Mouse (Mus musculus): ENCODE measurements at regions not wholly inside any gene's neighbourhood (a gene's known extent, or its start where the extent isn't known, plus 50 kb on each side); places are given as distances from the start of the nearest gene placed in this dataset.

DNA sequence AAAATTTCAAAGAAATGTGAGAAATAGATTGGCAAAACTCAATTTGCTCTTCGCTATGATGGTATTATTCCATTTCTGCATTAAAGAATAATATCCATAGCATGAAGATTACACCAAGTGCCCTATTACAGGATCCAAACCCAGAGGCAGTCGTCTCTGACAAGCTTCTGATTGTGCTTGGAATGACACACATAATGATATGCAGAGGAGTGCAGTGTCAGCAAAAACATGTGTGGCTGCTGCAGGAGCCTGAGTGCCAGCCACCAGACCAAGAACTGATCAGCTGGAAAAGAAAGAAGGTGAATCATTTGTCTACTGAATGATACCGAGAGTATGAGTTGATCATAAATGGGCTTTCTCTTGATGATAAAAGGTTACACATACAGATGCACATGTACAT is 137.3 kb downstream of the Il15 start:
- no peak for DNase-seq (ENCODE audit: low read depth)

DNA sequence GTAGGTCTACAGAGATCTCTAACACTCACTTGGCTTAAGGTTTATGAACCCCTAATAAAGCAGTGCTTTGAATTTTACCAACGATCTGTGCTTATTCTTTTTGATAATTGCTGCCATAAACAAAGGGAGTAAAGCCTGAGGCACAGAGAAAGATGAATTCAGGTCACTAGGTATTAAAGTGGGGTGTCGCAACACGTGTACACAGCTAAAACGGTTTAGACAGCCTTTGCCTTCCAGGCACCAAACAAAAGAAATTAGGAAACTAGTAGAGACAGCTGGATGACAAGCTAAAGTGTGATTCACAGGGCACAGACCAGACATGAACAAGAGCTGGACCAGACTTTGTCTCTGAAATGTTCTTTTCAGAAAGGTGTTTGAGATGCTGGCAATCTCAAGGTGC is 140.8 kb downstream of the Il15 start:
- no peak for DNase-seq (ENCODE audit: low read depth)

DNA sequence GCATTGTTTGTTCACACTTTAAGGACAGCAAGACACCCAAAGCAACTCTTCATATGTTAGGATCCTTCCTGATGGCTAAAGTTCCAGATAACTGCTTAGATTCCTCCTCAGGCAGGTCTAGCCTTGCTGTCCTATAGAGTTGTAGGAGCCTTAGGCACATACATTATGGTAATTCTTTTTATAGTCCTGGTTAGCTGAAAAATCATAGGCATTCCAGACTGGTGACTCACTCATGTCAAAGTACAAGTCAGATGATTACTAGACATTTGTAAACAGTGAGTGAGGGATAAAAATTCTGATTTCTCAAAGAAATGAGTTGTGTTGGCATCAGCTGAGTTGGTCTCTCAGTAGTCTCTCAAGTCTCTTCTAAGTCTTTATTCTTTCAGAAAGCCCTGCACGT is 142.4 kb downstream of the Il15 start:
- peak; percentile 9 for DNase-seq (ENCODE audit: low read depth)

DNA sequence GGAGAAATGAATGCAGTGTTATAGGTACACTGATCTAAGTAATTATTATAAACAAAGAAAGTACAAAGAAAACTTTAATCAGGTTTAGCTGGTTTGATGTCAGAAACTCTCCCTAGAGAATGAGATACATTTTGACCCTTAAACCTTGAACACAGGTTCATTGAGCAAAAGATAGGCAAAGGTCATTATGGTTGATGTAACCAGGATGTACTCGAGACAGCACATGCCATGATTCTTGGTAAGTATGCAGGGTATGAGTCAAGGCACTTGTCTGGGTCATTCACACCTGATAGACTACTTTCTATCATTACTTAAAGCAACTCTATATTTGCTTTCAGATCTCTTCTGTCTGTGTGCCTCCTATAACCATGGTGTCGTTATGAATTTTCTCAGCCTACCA is 147.2 kb downstream of the Il15 start:
- no peak for DNase-seq (ENCODE audit: low read depth)

DNA sequence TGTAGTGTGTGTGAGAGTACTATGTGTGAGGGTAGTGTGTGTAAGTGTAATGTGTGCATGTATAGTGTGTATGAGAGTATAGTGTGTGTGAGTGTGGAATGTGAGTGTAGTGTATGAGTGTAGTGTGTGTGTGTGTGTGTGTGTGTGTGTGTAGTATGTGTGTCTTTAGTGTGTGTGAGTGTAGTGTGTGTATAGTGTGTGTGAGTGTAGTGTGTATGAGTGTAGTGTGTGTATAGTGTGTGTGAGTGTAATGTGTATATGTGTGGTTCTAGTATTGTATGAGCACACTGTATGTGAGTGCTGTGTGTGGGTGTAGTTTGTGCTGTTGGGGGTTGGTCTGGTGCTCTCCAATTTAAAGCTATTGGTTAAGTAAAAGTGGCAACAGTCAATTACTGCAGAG is 150.6 kb downstream of the Il15 start:
- no peak for DNase-seq (ENCODE audit: low read depth)

DNA sequence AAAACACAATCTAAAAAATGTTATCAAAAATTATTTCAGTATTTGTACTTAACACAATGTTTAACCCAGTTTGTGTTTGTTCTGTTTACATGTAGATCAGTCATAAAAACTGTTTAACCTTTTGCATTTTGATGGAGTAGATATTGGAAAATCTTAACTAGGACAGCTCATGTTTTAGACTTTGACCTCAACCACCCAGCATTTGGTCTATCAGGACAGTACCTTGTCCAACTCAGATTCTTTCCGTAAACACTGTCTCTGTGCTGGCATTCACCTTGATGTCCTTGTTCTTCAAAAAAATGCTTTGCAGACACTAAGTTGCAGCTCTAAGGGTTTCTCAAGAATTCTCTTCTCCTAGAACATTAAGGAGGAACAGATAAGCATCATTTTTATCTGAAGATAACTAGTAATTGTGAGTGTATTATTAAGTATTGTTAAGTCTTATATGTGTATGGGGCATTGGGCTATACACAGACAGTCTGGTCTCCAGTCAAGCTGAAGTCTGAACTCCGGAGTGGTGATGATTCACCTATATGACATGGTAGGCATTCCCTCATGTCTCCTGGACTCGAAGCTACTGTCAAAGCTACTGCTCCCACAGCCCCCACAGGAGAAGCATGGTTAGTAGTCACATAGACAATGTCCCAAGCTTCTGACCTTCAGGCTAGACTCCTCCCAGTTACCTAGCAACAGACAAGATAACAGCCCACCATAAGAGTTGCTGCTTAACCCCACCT is 153.0 kb downstream of the Il15 start:
- no peak for DNase-seq (ENCODE audit: low read depth)

DNA sequence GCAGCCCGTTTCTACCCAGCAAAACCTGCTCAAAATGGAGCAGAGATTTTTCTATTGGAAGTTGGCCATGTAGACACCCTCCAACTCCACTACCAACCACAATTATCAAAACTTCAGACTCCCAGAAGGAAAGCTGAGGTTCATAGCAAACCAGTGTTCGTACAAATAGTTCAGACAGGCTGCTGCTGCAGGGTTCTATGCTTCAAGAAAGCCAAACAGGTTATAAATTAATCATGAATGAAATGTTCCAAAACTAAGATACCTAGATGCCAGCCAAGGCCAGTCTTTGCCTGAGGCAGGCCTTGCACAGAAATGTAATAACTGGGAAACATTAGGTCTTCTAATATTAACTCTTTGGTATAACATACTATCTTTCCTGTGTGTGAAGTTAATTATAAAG is 158.9 kb downstream of the Il15 start:
- no peak for DNase-seq (ENCODE audit: low read depth)

DNA sequence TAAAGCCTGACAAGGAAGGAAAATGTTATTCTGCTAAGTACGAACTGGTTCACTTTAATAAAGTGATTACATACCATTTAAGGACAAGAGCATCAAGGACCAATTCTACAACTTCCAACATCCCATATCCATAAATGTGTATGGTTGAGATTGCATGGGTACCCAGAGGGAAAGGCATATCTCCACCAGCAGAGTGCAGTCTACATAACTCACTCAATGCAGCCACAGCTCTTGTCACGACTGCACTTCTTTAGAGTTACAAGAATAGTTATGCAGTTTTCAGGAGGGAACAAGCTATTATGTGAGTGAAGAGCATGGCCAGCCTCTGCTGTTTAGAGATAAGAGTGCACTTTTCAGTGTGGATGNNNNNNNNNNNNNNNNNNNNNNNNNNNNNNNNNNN is 173.1 kb downstream of the Il15 start:
- DNase-seq (ENCODE audit: low read depth), result no peak

DNA sequence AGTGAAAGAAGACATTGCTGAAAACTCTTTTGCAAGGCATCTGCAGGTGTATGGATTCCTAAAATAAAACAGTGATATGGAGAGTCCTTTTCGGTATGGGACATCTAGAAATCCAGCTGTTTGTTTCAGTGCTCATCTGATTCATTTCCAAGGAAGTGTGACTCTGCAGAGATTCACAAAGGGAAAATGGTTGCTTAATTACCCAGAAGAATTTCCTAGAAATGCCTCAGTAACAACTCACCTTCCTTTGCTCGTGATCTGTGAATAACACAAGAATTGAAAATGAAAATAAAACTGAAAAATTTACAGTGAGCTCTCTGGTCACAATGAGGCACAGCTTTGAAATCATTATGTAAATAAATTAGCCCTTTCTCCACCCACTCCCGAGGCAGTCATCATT is 201.3 kb downstream of the Il15 start:
- no peak for DNase-seq (ENCODE audit: low read depth)

DNA sequence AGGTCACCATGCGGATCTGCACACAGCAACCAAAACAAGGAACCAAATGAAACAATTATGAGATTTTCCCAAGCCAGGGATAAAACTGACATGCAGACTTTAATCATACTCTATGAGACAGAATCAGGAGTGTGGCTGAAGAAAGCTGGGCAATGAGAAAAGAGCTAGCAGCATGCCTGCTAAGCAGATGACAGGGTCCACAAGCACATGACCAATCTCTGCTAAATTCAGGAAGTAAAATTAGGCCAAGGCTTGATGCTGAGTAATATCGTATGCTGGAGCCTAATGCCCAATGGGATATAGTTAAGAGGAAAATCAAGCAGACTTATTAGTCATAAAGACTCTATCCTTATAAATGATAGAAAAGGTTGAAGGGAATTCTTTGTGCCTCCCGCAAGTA is 202.8 kb downstream of the Il15 start:
- no peak for DNase-seq (ENCODE audit: low read depth)

DNA sequence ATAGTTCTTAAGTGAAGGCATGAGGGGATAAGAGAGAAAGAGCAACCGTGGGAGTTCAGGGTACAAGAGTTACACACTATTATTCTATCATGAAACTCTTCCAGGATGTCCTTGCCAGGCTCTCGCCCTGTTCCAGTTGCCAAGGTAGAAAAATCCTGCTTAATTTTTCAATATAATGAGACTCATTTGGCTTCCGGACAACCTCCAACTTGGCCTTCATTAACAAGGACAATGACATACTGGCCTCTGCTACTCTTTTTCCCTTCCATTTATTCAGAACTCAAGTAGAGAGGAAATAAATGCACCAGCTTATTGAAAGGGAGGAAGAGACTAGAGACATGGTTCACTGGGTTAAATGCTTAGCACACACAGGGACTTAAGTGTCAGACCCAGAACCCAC is 206.5 kb downstream of the Il15 start:
- DNase-seq (ENCODE audit: low read depth), result no peak

DNA sequence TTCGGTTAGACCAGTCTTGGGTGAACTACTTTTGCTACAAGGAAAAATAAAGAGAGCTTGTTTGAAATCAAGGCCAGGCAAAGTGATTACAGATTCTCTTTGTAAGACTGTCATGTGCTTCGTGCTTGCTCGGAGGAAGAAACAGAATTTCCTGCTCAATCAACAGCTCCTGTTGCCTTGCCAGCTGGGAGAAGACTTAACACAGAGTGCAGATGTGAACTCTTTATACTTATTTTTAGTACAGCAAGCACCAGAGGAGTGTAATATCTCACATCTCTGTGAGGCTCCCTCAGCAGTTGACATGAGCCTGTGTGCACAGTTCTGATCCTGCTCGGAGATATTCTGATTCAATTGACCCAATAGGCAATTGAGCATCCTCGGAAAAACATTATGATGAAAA is 207.9 kb downstream of the Il15 start:
- no peak for DNase-seq (ENCODE audit: low read depth)

DNA sequence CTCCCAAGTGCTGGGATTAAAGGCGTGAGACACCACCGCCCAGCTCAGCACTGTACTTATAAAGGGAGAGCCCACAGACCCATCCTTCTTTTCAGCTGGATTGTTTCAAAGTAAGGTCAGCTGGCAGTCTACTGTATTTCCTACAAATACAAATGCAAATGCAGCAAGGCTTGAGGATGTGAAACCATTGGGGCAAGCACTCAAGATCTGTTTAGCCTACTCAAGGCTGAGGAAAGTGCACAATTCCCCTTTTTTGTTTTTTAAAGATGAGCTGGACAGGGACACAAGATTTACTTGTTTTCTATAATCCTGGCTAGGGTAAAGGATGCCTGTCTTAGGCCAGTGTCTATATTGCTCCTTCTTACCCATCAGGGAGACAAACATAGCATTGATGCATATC is 212.0 kb downstream of the Il15 start:
- DNase-seq (ENCODE audit: low read depth), result no peak

DNA sequence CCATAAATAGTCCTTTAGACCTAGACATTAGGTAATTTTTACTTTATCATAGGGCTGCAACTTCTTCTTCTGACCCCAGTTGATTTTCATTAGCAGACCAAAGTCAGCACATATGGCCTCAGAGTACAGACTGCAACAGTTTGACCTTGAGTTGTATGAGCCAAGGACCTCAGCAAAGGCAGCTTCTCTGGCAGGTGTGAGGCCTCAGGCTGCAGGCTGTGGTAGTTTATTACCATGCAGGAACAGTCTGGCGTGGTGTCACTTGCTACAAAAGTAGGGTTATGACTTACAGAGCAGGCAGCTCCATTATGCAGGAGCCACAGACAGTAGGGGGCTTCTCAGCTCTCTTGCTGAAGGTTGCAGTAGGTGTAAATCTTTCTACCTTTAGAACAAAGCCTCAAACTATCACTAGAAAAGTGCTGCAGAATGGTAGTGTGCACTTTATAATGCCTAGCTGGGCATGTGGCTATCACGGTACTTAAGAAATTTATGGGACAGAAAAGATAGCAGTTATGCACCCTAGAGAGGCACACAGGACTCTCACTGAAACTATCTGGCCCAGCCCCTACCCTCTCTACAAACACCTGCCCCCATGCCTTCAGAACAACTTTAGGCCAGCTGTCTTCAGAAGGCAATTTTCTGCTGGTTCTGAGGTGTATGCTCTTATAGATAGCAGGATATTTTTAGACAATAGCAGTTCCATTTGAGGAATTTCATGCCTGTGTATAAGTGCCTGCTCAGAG is 215.7 kb downstream of the Il15 start:
- DNase-seq (ENCODE audit: low read depth), result no peak

DNA sequence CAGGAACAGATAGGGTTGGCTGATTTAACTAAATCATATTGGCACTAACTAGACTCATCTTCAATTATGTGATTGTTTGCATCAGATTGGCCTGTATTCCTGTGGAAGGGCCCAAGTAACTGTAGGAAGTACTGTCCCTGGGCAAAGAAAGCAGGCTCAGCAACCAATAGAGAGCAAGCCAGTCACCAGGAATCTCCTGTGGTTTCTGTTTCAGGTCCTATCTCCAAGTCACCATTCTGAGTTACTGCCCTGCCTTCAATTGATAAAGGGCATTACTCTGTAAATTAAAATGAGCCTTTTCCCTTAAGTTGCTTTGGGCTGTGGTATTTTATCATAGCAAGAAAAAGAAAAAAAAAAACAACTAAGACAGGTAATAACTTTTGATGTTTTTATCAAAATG is 219.0 kb downstream of the Il15 start:
- no peak for DNase-seq (ENCODE audit: low read depth)

All from fibroblast of lung, adult 2 months (primary cell).